Mouse (Mus musculus): Measurements from ENCODE around the gene Camk2n1.
"Not testable (repeated sequence)": the region's sequence is repeated elsewhere in the genome, so short reads cannot be mapped to it uniquely, and the experiment has no call there.

The Camk2n1 gene

GRCm38 (mm10) chr4:138453753-138454570 lies at the start of gene Camk2n1:
Gene Camk2n1, plus strand, starts transcription at chr4:138454314.
- in situ Hi-C loops (cut with MboI, MseI), result no loop called here

GRCm38 (mm10) chr4:138404806-138405205 lies 49.3 kb upstream of the Camk2n1 start:
- in situ Hi-C loops (cut with MboI, MseI), result no loop called here

GRCm38 (mm10) chr4:138407479-138408194 lies 46.5 kb upstream of the Camk2n1 start:
- in situ Hi-C loops (cut with MboI, MseI), result no loop called here

- in situ Hi-C loops (cut with MboI, MseI), result no loop called here
These were observed 43.1 kb upstream of the Camk2n1 start for GRCm38 (mm10) chr4:138411011-138411410.

GRCm38 (mm10) chr4:138411504-138412121 lies 42.5 kb upstream of the Camk2n1 start:
- in situ Hi-C loops (cut with MboI, MseI), result no loop called here

- in situ Hi-C loops (cut with MboI, MseI), result no loop called here
These were observed 39.4 kb upstream of the Camk2n1 start for GRCm38 (mm10) chr4:138414725-138415124.

- in situ Hi-C loops (cut with MboI, MseI), result no loop called here
These were observed 38.1 kb upstream of the Camk2n1 start for GRCm38 (mm10) chr4:138415991-138416390.

- in situ Hi-C loops (cut with MboI, MseI), result no loop called here
These were observed 37.7 kb upstream of the Camk2n1 start for GRCm38 (mm10) chr4:138416414-138416813.

- in situ Hi-C loops (cut with MboI, MseI), result no loop called here
These were observed 36.2 kb upstream of the Camk2n1 start for GRCm38 (mm10) chr4:138417882-138418281.

GRCm38 (mm10) chr4:138418340-138418957 lies 35.7 kb upstream of the Camk2n1 start:
- in situ Hi-C loops (cut with MboI, MseI), result no loop called here

- in situ Hi-C loops (cut with MboI, MseI), result no loop called here
These were observed 29.1 kb upstream of the Camk2n1 start for GRCm38 (mm10) chr4:138425028-138425427.

GRCm38 (mm10) chr4:138425604-138426003 lies 28.5 kb upstream of the Camk2n1 start:
- in situ Hi-C loops (cut with MboI, MseI), result not testable (repeated sequence)

GRCm38 (mm10) chr4:138426778-138427705 lies 27.1 kb upstream of the Camk2n1 start:
- in situ Hi-C loops (cut with MboI, MseI), result no loop called here

- in situ Hi-C loops (cut with MboI, MseI), result loop anchor here (5.0 kb wide), 1 partner anchor 112 kb away; no protein-coding TSS in a partner anchor
These were observed 24.3 kb upstream of the Camk2n1 start for GRCm38 (mm10) chr4:138429778-138430177.

- in situ Hi-C loops (cut with MboI, MseI), result loop anchor here (5.0 kb wide), 1 partner anchor 114 kb away; no protein-coding TSS in a partner anchor
These were observed 22.8 kb upstream of the Camk2n1 start for GRCm38 (mm10) chr4:138431340-138431739.

- in situ Hi-C loops (cut with MboI, MseI), result loop anchor here (5.0 kb wide), 2 partner anchors 108 to 117 kb away; no protein-coding TSS in a partner anchor
These were observed 19.5 kb upstream of the Camk2n1 start, which contains the start of gene Mul1 for GRCm38 (mm10) chr4:138434347-138435316. Gene Mul1, plus strand, starts transcription at chr4:138434671.

GRCm38 (mm10) chr4:138440062-138440461 lies 14.1 kb upstream of the Camk2n1 start:
- in situ Hi-C loops (cut with MboI, MseI), result no loop called here

GRCm38 (mm10) chr4:138444941-138445340 lies 9.2 kb upstream of the Camk2n1 start:
- in situ Hi-C loops (cut with MboI, MseI), result loop anchor here (5.0 kb wide), 2 partner anchors 117 to 397 kb away; no protein-coding TSS in a partner anchor

- in situ Hi-C loops (cut with MboI, MseI), result loop anchor here (5.0 kb wide), 2 partner anchors 115 to 395 kb away; no protein-coding TSS in a partner anchor
These were observed 7.1 kb upstream of the Camk2n1 start for GRCm38 (mm10) chr4:138446981-138447380.
